ENCODE assay signal across 24 mouse cellular contexts in genomic region chr3:81369742-81370141, GRCm38 (mm10).
"Had no signal": no experiment of that assay in that cellular context is flagged by ENCODE, and none has a peak within 500 bp of the region (broad histone marks: within the 10 kb centered on the region; RNA-seq: fewer than 3 reads in every experiment).

No protein-coding gene starts in this region.

- H3K4me1 ChIP-seq: limb, embryonic 10.5 days; limb, embryonic 13.5 days; liver, embryonic 12.5 days; liver, embryonic 15.5 days; megakaryocyte, embryonic 14.5 days; midbrain, embryonic 10.5 days; midbrain, embryonic 13.5 days; neural tube, embryonic 13.5 days had no signal

- ATAC-seq: liver, embryonic 12.5 days; midbrain, embryonic 13.5 days; midbrain, embryonic 16.5 days had no signal

- H3K27me3 ChIP-seq: limb, embryonic 13.5 days; liver, embryonic 12.5 days; liver, embryonic 15.5 days; lung, embryonic 15.5 days; megakaryocyte, embryonic 14.5 days; midbrain, embryonic 13.5 days; neural tube, embryonic 13.5 days had no signal

- H3K27ac ChIP-seq: layer of hippocampus, adult 2 months; limb, embryonic 10.5 days; limb, embryonic 13.5 days; liver, embryonic 12.5 days; liver, embryonic 15.5 days; lung, embryonic 15.5 days; midbrain, embryonic 10.5 days; midbrain, embryonic 13.5 days; neural tube, embryonic 13.5 days had no signal

- DNase-seq: kidney, adult 11 months; kidney, adult 8-10 months; kidney, postnatal 25 days; layer of hippocampus, adult 9-11 months; liver; lung, postnatal 36 days; right cerebral cortex, adult 18-20 months; right cerebral cortex, postnatal 14 days; right cerebral cortex, postnatal 4 days; spleen, adult 18-20 months; thymus, adult 18-20 months; thymus, postnatal 36 days had no signal

- H3K36me3 ChIP-seq: limb, embryonic 10.5 days; limb, embryonic 13.5 days; liver, embryonic 12.5 days; liver, embryonic 15.5 days; lung, embryonic 15.5 days; midbrain, embryonic 10.5 days; midbrain, embryonic 13.5 days; neural tube, embryonic 13.5 days had no signal

- H3K9ac ChIP-seq: limb, embryonic 13.5 days; liver, embryonic 12.5 days; liver, embryonic 15.5 days; lung, embryonic 15.5 days; midbrain, embryonic 13.5 days; neural tube, embryonic 13.5 days had no signal

- H3K4me2 ChIP-seq: limb, embryonic 13.5 days; liver, embryonic 12.5 days; liver, embryonic 15.5 days; lung, embryonic 15.5 days; midbrain, embryonic 13.5 days; neural tube, embryonic 13.5 days had no signal

- H3K9me3 ChIP-seq: limb, embryonic 10.5 days; limb, embryonic 13.5 days; liver, embryonic 12.5 days; liver, embryonic 15.5 days; lung, embryonic 15.5 days; megakaryocyte, embryonic 14.5 days; midbrain, embryonic 10.5 days; midbrain, embryonic 13.5 days; neural tube, embryonic 13.5 days had no signal

- H3K4me3 ChIP-seq: layer of hippocampus, adult 2 months; limb, embryonic 10.5 days; limb, embryonic 13.5 days; liver, embryonic 12.5 days; liver, embryonic 15.5 days; lung, embryonic 15.5 days; megakaryocyte, embryonic 14.5 days; midbrain, embryonic 10.5 days; midbrain, embryonic 13.5 days; myocyte; neural tube, embryonic 13.5 days had no signal
